Mouse (Mus musculus) inflammation-experienced regulatory T-cells, adult 16 weeks (primary cell): ENCODE measurements around the gene Ceacam14. TPM values are rescaled to one million over a fixed set of nuclear protein-coding genes. Genes with fewer than 3 reads are reported as not detected.

Experiments used
- polyA plus RNA-seq: library from polyadenylated mRNA; unstranded; fragments of 100-300 nt; shearing (Covaris generic); gene quantifications from one replicate; pipeline ENCODE4 v1.2.1, GENCODE M21; 2017

Gene Ceacam14
- polyA plus RNA-seq = not detected

DNA sequence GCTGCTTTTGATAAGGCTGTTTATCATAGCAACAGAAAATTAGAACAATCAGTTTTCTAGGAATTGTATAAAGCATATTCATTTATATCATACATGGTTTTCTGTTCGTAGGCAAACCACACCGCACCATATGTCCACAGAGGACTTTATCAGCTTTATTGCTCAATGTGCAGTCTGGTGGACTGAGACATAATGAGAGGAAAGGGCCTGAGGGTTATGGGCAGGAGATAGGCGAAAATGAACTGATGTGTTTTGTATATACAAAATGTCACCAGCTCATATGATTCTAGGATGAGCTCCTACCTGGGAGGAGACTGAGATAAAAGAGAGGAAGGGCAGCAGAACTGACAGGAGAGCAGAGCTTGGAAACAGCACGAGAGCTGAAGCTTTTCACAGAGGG lies at the start of gene Ceacam14:
Gene Ceacam14 (plus strand): TSS at position 301 of the 400 bp plus-strand sequence.

Other genes starting within 250 kb of the Ceacam14 start
- gene Ceacam5, start 99.4 kb upstream of the Ceacam14 start, polyA plus RNA-seq = not detected
- gene Gm5155, start 59.1 kb downstream of the Ceacam14 start, polyA plus RNA-seq = not detected
- not detected for gene Ceacam11, start 159.5 kb downstream of the Ceacam14 start, polyA plus RNA-seq
- gene Ceacam13, start 197.3 kb downstream of the Ceacam14 start, polyA plus RNA-seq = not detected